Mouse (Mus musculus): Measurements from ENCODE around the gene Notch4. TPM values are rescaled to one million over a fixed set of nuclear protein-coding genes. Genes with fewer than 3 reads are reported as not detected.

Notch4 gene
- polyA plus RNA-seq, 1 experiment: 16.7 TPM

- H3K4me3 ChIP-seq (ENCODE audit: low read depth, low read length): no peak overlapping the region
- H3K27me3 ChIP-seq (ENCODE audit: control insufficient read depth, insufficient read depth, low read length): no peaks in the 10 kb centered on the region
- no peak overlapping the region for H3K27ac ChIP-seq (ENCODE audit: insufficient read depth, low read depth, low read length)
- TF ChIP-seq CTCF (IDR thresholded peaks at IDR 0.05; ENCODE audit: extremely low read depth, insufficient read length, insufficient replicate concordance, low read depth, low read length) (no peak), POLR2A (IDR thresholded peaks at IDR 0.05; ENCODE audit: low read depth, low read length) (no peak)
- peaks cover 2% of the 10 kb centered on the region for H3K4me1 ChIP-seq (ENCODE audit: control insufficient read depth, insufficient read depth, insufficient read length, low read length)
- peaks cover 12% of the 10 kb centered on the region for H3K36me3 ChIP-seq (ENCODE audit: control insufficient read depth, insufficient read depth, low read length)
- WGBS: 89% methylated on average over 3 of the region's 3 CpGs
Measured at GRCm38 (mm10) chr17:34624981-34625380, 60.9 kb downstream of the Notch4 start.

- H3K4me3 ChIP-seq (ENCODE audit: low read depth, low read length): peak overlapping the region; percentile 74
Measured at GRCm38 (mm10) chr17:34626062-34626772, 62.1 kb downstream of the Notch4 start.

DNA sequence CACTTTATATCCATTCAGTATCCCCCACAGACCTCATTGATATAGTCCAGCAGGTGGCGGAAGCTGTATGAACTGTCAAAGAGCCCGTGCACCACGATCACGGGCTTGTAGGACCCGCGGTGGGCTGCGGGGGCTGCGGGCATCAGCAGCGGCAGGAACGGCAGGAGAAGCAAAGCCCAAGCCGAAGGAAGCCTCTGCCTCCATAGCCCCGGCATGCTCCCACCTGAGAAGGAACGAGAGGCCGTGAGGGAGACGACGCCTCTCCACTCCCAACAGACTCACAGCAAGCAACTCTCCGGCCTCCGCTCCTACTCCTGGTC is 62.7 kb downstream of the Notch4 start:
- Histone ChIP-seq H3K36me3 (ENCODE audit: control insufficient read depth, insufficient read depth, low read length) (peaks cover 10% of the 10 kb centered on the region), H3K27me3 (ENCODE audit: control insufficient read depth, insufficient read depth, low read length) (peaks cover 14% of the 10 kb centered on the region), H3K4me1 (ENCODE audit: control insufficient read depth, insufficient read depth, insufficient read length, low read length) (peaks cover 10% of the 10 kb centered on the region), H3K27ac (ENCODE audit: insufficient read depth, low read depth, low read length) (peak overlapping the region; percentile 55), H3K4me3 (ENCODE audit: low read depth, low read length) (peak overlapping the region; percentile 74)
- TF ChIP-seq POLR2A (IDR thresholded peaks at IDR 0.05; ENCODE audit: low read depth, low read length) (no peak), CTCF (IDR thresholded peaks at IDR 0.05; ENCODE audit: extremely low read depth, insufficient read length, insufficient replicate concordance, low read depth, low read length) (peak; percentile 19; the same call in 1 of the 2 replicates)
- WGBS: 2% methylated on average over 18 of the region's 18 CpGs

More at GRCm38 (mm10) chr17:34626062-34626772, 62.1 kb downstream of the Notch4 start:
- Histone ChIP-seq H3K4me1 (ENCODE audit: control insufficient read depth, insufficient read depth, insufficient read length, low read length) (peaks cover 6% of the 10 kb centered on the region), H3K27ac (ENCODE audit: insufficient read depth, low read depth, low read length) (no peak overlapping the region), H3K36me3 (ENCODE audit: control insufficient read depth, insufficient read depth, low read length) (peaks cover 12% of the 10 kb centered on the region), H3K27me3 (ENCODE audit: control insufficient read depth, insufficient read depth, low read length) (peaks cover 11% of the 10 kb centered on the region)
- WGBS: 53% methylated on average over 16 of the region's 16 CpGs
- TF ChIP-seq CTCF (IDR thresholded peaks at IDR 0.05; ENCODE audit: extremely low read depth, insufficient read length, insufficient replicate concordance, low read depth, low read length): no peak
- no peak for TF ChIP-seq POLR2A (IDR thresholded peaks at IDR 0.05; ENCODE audit: low read depth, low read length)

- H3K36me3 ChIP-seq (ENCODE audit: control insufficient read depth, insufficient read depth, low read length): peaks cover 7% of the 10 kb centered on the region
- peaks cover 13% of the 10 kb centered on the region for H3K4me1 ChIP-seq (ENCODE audit: control insufficient read depth, insufficient read depth, insufficient read length, low read length)
- TF ChIP-seq POLR2A (IDR thresholded peaks at IDR 0.05; ENCODE audit: low read depth, low read length): peak; percentile 31; the same call in 1 of the 2 replicates
- no peak for TF ChIP-seq CTCF (IDR thresholded peaks at IDR 0.05; ENCODE audit: extremely low read depth, insufficient read length, insufficient replicate concordance, low read depth, low read length)
- WGBS: 1% methylated on average over 43 of the region's 45 CpGs
- H3K27me3 ChIP-seq (ENCODE audit: control insufficient read depth, insufficient read depth, low read length): peaks cover 14% of the 10 kb centered on the region
- peak overlapping the region; percentile 89 for H3K27ac ChIP-seq (ENCODE audit: insufficient read depth, low read depth, low read length)
- peak overlapping the region; percentile 74 for H3K4me3 ChIP-seq (ENCODE audit: low read depth, low read length)
Measured at GRCm38 (mm10) chr17:34627093-34627942, 63.2 kb downstream of the Notch4 start.

- 0 out of 2 replicates have a peak, but pooled peaks have one; percentile 29 for TF ChIP-seq POLR2A (IDR thresholded peaks at IDR 0.05; ENCODE audit: low read depth, low read length)
- no peak for TF ChIP-seq CTCF (IDR thresholded peaks at IDR 0.05; ENCODE audit: extremely low read depth, insufficient read length, insufficient replicate concordance, low read depth, low read length)
- H3K36me3 ChIP-seq (ENCODE audit: control insufficient read depth, insufficient read depth, low read length): no peaks in the 10 kb centered on the region; the same call in 1 of the 2 replicates
- WGBS: 3% methylated on average over 29 of the region's 29 CpGs
- peaks cover 13% of the 10 kb centered on the region for H3K4me1 ChIP-seq (ENCODE audit: control insufficient read depth, insufficient read depth, insufficient read length, low read length)
- peaks cover 14% of the 10 kb centered on the region for H3K27me3 ChIP-seq (ENCODE audit: control insufficient read depth, insufficient read depth, low read length)
- H3K27ac ChIP-seq (ENCODE audit: insufficient read depth, low read depth, low read length): peak within 1 kb of the TSS; percentile 89
- H3K4me3 ChIP-seq (ENCODE audit: low read depth, low read length): peak within 1 kb of the TSS; percentile 74
Measured at GRCm38 (mm10) chr17:34627943-34628643, 64.0 kb downstream of the Notch4 start, which contains the start of gene Ppt2. Gene Ppt2, minus strand, starts transcription at chr17:34628510.

DNA sequence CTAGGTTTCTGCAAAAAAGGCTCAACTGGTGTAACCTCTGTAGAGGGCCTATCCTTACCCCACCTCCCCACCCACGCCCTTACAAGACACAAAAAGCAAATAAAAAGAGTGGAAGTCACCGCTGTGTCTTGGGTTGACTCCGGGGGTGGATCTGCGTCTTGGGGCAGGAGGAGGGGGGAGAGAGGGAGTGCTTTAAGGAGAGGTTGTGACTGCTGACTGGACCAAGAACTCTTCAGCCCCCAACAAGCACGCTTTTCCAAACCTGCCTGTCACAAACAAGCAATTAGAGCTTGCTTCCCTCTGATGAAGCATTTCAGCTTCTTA is 64.5 kb downstream of the Notch4 start:
- TF ChIP-seq CTCF (IDR thresholded peaks at IDR 0.05; ENCODE audit: extremely low read depth, insufficient read length, insufficient replicate concordance, low read depth, low read length) (no peak), POLR2A (IDR thresholded peaks at IDR 0.05; ENCODE audit: low read depth, low read length) (no peak)
- H3K27me3 ChIP-seq (ENCODE audit: control insufficient read depth, insufficient read depth, low read length): peaks cover 14% of the 10 kb centered on the region
- peak overlapping the region; percentile 74; the same call in 1 of the 2 replicates for H3K4me3 ChIP-seq (ENCODE audit: low read depth, low read length)
- H3K36me3 ChIP-seq (ENCODE audit: control insufficient read depth, insufficient read depth, low read length): no peaks in the 10 kb centered on the region; the same call in 1 of the 2 replicates
- H3K4me1 ChIP-seq (ENCODE audit: control insufficient read depth, insufficient read depth, insufficient read length, low read length): peaks cover 13% of the 10 kb centered on the region
- peak overlapping the region; percentile 89 for H3K27ac ChIP-seq (ENCODE audit: insufficient read depth, low read depth, low read length)
- WGBS: 14% methylated on average over 5 of the region's 5 CpGs

Data from small intestine, adult 2 months (tissue).